Mouse (Mus musculus): Measurements from ENCODE around the gene Ap1g2. TPM values are rescaled to one million over a fixed set of nuclear protein-coding genes. Genes with fewer than 3 reads are reported as not detected.

Gene Ap1g2
- total RNA-seq (2017): 48.5 TPM in 2 replicates

GRCm38 (mm10) chr14:55105836-55106809 lies at the start of gene Ap1g2:
Ap1g2 (minus strand) TSS chr14:55106593.
- peak; percentile 76 for ATAC-seq (ENCODE audit: extremely low read depth, insufficient number of reproducible peaks, low FRiP score, poor library complexity, severe bottlenecking)

GRCm38 (mm10) chr14:55152951-55153481 lies 46.6 kb upstream of the Ap1g2 start:
- ATAC-seq (ENCODE audit: extremely low read depth, insufficient number of reproducible peaks, low FRiP score, poor library complexity, severe bottlenecking): no peak

GRCm38 (mm10) chr14:55152174-55152573 lies 45.8 kb upstream of the Ap1g2 start:
- ATAC-seq (ENCODE audit: extremely low read depth, insufficient number of reproducible peaks, low FRiP score, poor library complexity, severe bottlenecking): no peak

GRCm38 (mm10) chr14:55150985-55151384 lies 44.6 kb upstream of the Ap1g2 start:
- no peak for ATAC-seq (ENCODE audit: extremely low read depth, insufficient number of reproducible peaks, low FRiP score, poor library complexity, severe bottlenecking)

GRCm38 (mm10) chr14:55149041-55149440 lies 42.6 kb upstream of the Ap1g2 start:
- ATAC-seq (ENCODE audit: extremely low read depth, insufficient number of reproducible peaks, low FRiP score, poor library complexity, severe bottlenecking): no peak

- peak; percentile 56; the same call in 1 of the 2 replicates for ATAC-seq (ENCODE audit: extremely low read depth, insufficient number of reproducible peaks, low FRiP score, poor library complexity, severe bottlenecking)
Observed at GRCm38 (mm10) chr14:55148363-55148915, 42.0 kb upstream of the Ap1g2 start.

GRCm38 (mm10) chr14:55146829-55147401 lies 40.5 kb upstream of the Ap1g2 start:
- ATAC-seq (ENCODE audit: extremely low read depth, insufficient number of reproducible peaks, low FRiP score, poor library complexity, severe bottlenecking): no peak; the same call in 1 of the 2 replicates

- ATAC-seq (ENCODE audit: extremely low read depth, insufficient number of reproducible peaks, low FRiP score, poor library complexity, severe bottlenecking): no peak
Observed at GRCm38 (mm10) chr14:55146324-55146723, 39.9 kb upstream of the Ap1g2 start.

- ATAC-seq (ENCODE audit: extremely low read depth, insufficient number of reproducible peaks, low FRiP score, poor library complexity, severe bottlenecking): no peak
Observed at GRCm38 (mm10) chr14:55139313-55139712, 32.9 kb upstream of the Ap1g2 start.

- ATAC-seq (ENCODE audit: extremely low read depth, insufficient number of reproducible peaks, low FRiP score, poor library complexity, severe bottlenecking): no peak
Observed at GRCm38 (mm10) chr14:55135676-55136075, 29.3 kb upstream of the Ap1g2 start.

- ATAC-seq (ENCODE audit: extremely low read depth, insufficient number of reproducible peaks, low FRiP score, poor library complexity, severe bottlenecking): no peak
Observed at GRCm38 (mm10) chr14:55126521-55126920, 20.1 kb upstream of the Ap1g2 start.

GRCm38 (mm10) chr14:55125711-55126110 lies 19.3 kb upstream of the Ap1g2 start:
- ATAC-seq (ENCODE audit: extremely low read depth, insufficient number of reproducible peaks, low FRiP score, poor library complexity, severe bottlenecking): no peak

GRCm38 (mm10) chr14:55122359-55122758 lies 16.0 kb upstream of the Ap1g2 start:
- no peak for ATAC-seq (ENCODE audit: extremely low read depth, insufficient number of reproducible peaks, low FRiP score, poor library complexity, severe bottlenecking)

GRCm38 (mm10) chr14:55121947-55122346 lies 15.6 kb upstream of the Ap1g2 start:
- no peak for ATAC-seq (ENCODE audit: extremely low read depth, insufficient number of reproducible peaks, low FRiP score, poor library complexity, severe bottlenecking)

- ATAC-seq (ENCODE audit: extremely low read depth, insufficient number of reproducible peaks, low FRiP score, poor library complexity, severe bottlenecking): no peak
Observed at GRCm38 (mm10) chr14:55119421-55120134, 13.2 kb upstream of the Ap1g2 start.

GRCm38 (mm10) chr14:55118852-55119251 lies 12.5 kb upstream of the Ap1g2 start:
- ATAC-seq (ENCODE audit: extremely low read depth, insufficient number of reproducible peaks, low FRiP score, poor library complexity, severe bottlenecking): no peak

GRCm38 (mm10) chr14:55116425-55117200 lies 10.2 kb upstream of the Ap1g2 start, which contains the start of gene Jph4:
Jph4 (minus strand) TSS chr14:55116935.
- no peak for ATAC-seq (ENCODE audit: extremely low read depth, insufficient number of reproducible peaks, low FRiP score, poor library complexity, severe bottlenecking)

- no peak for ATAC-seq (ENCODE audit: extremely low read depth, insufficient number of reproducible peaks, low FRiP score, poor library complexity, severe bottlenecking)
Observed at GRCm38 (mm10) chr14:55115846-55116245, 9.5 kb upstream of the Ap1g2 start.
